Mouse (Mus musculus): ENCODE data around the gene Pspc1.
"Not testable (repeated sequence)": the region's sequence is repeated elsewhere in the genome, so short reads cannot be mapped to it uniquely, and the experiment has no call there.

Pspc1 gene

GRCm38 (mm10) chr14:56778200-56778932 is at the start of gene Pspc1:
Pspc1 (minus strand) TSS chr14:56778316.
- DNase-seq (ENCODE audit: low read depth, low spot score), result peak; percentile 95

- no peak for DNase-seq (ENCODE audit: low read depth, low spot score)
Observed at GRCm38 (mm10) chr14:56824562-56824961, 46.4 kb upstream of the Pspc1 start.

- no peak for DNase-seq (ENCODE audit: low read depth, low spot score)
Observed at GRCm38 (mm10) chr14:56817616-56818015, 39.5 kb upstream of the Pspc1 start.

GRCm38 (mm10) chr14:56817131-56817530 is 39.0 kb upstream of the Pspc1 start:
- DNase-seq (ENCODE audit: low read depth, low spot score), result no peak

- DNase-seq (ENCODE audit: low read depth, low spot score), result no peak
Observed at GRCm38 (mm10) chr14:56816541-56816940, 38.4 kb upstream of the Pspc1 start.

- peak; percentile 70 for DNase-seq (ENCODE audit: low read depth, low spot score)
Observed at GRCm38 (mm10) chr14:56812520-56813036, 34.5 kb upstream of the Pspc1 start.

- not testable (repeated sequence) for DNase-seq (ENCODE audit: low read depth, low spot score)
Observed at GRCm38 (mm10) chr14:56811701-56812339, 33.7 kb upstream of the Pspc1 start, which contains the start of gene Zmym5. Zmym5 (minus strand) TSS chr14:56811716.

GRCm38 (mm10) chr14:56810781-56811690 is 32.9 kb upstream of the Pspc1 start:
- not testable (repeated sequence) for DNase-seq (ENCODE audit: low read depth, low spot score)

GRCm38 (mm10) chr14:56793243-56793642 is 15.1 kb upstream of the Pspc1 start:
- no peak for DNase-seq (ENCODE audit: low read depth, low spot score)

- no peak for DNase-seq (ENCODE audit: low read depth, low spot score)
Observed at GRCm38 (mm10) chr14:56784575-56784974, 6.5 kb upstream of the Pspc1 start.

- DNase-seq (ENCODE audit: low read depth, low spot score), result no peak
Observed at GRCm38 (mm10) chr14:56778933-56779300, 801 bp upstream of the Pspc1 start.

GRCm38 (mm10) chr14:56777360-56778136 is 568 bp downstream of the Pspc1 start:
- DNase-seq (ENCODE audit: low read depth, low spot score), result no peak

GRCm38 (mm10) chr14:56776571-56777238 is 1.4 kb downstream of the Pspc1 start:
- DNase-seq (ENCODE audit: low read depth, low spot score), result no peak

GRCm38 (mm10) chr14:56775416-56775815 is 2.7 kb downstream of the Pspc1 start:
- DNase-seq (ENCODE audit: low read depth, low spot score), result no peak

GRCm38 (mm10) chr14:56766438-56766837 is 11.7 kb downstream of the Pspc1 start:
- DNase-seq (ENCODE audit: low read depth, low spot score), result not testable (repeated sequence)

GRCm38 (mm10) chr14:56765117-56765516 is 13.0 kb downstream of the Pspc1 start:
- not testable (repeated sequence) for DNase-seq (ENCODE audit: low read depth, low spot score)

- DNase-seq (ENCODE audit: low read depth, low spot score), result no peak
Observed at GRCm38 (mm10) chr14:56751282-56751681, 26.8 kb downstream of the Pspc1 start.

- DNase-seq (ENCODE audit: low read depth, low spot score), result no peak
Observed at GRCm38 (mm10) chr14:56740175-56740574, 37.9 kb downstream of the Pspc1 start.

- DNase-seq (ENCODE audit: low read depth, low spot score), result no peak
Observed at GRCm38 (mm10) chr14:56726493-56726892, 51.6 kb downstream of the Pspc1 start.

- no peak for DNase-seq (ENCODE audit: low read depth, low spot score)
Observed at GRCm38 (mm10) chr14:56705687-56706086, 72.4 kb downstream of the Pspc1 start.
